Mouse (Mus musculus): ENCODE results near the gene Arl8b. TPM values are rescaled to one million over a fixed set of nuclear protein-coding genes. Genes with fewer than 3 reads are reported as not detected.

Gene Arl8b
- total and polyA plus RNA-seq, 2 experiments from 2014 or later = 75.9 to 97.6 TPM

DNA sequence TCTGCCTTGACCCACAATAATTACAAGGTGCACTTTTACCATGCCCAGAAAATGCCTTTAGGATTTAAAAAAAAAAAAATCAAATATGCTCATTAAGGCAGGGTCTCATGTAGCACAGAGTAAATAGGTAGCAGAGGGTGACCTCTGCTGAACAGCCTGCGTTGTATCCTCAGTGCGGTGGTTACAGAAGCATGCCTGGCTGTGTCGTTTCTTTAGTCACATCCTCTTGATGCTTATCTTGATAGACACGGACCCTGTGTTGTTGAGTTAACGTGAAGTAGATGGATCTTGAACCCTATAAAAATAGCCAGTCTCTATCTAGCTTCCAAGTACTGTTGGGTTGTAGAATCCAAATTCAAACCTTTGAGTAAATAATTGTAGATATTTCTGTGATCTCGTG is 50.1 kb downstream of the Arl8b start:
- no peak overlapping the region for H3K4me2 ChIP-seq (ENCODE audit: low read depth)
- H3K9ac ChIP-seq = no peak overlapping the region
- no peak for TF ChIP-seq CTCF (IDR thresholded peaks at IDR 0.05; ENCODE audit: low read depth)
- no peak overlapping the region for H3K4me3 ChIP-seq (ENCODE audit: low read depth, low read length)
- H3K4me1 ChIP-seq (ENCODE audit: insufficient read depth) = peaks cover 13% of the 10 kb centered on the region
- H3K27ac ChIP-seq (ENCODE audit: low read depth, low read length) = no peak overlapping the region
- no peaks in the 10 kb centered on the region for H3K27me3 ChIP-seq (ENCODE audit: insufficient read depth, low read length)
- no peaks in the 10 kb centered on the region for H3K9me3 ChIP-seq (ENCODE audit: low read length)
- WGBS = 90% methylated on average over 6 of the region's 6 CpGs
- DNase-seq (no peak), ATAC-seq (no peak)
- 0 out of 2 replicates have a peak, but pooled peaks cover under 1% of the 10 kb centered on the region for H3K36me3 ChIP-seq (ENCODE audit: insufficient read depth)

DNA sequence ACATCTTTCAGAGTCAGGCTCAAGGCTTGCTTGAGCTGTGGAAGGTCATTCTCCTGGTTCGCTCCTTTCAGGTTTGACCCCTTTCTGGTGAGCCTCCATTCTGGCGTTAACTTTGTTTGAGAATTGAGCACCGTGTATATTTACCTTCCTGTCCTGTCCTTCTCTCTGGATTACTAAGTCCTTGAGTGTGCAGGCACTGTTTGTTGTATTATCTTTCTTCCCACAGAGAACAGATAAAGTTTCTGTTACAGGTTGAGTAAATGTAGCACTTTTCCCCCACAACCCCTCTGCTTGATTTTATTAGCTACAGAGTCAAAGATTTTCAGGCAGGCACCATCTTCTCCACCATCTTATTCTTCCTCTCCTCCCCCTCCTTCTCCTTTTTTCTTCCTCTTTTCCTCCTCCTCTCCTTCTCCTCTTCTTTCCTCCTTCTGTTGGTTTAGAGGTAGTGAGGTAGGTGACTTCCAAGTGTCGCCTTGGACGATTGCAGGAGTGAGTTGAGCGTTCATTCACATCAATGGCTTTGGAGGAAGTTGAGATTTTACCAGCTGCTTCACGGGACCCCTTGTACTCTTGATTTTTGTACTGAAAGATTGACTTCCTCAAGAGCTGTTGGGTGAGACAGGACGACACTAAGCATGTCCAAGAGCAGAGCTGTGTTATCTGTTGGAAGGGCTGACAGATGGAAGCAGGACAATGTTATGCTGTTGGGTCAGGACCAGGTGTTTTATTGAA is 51.2 kb downstream of the Arl8b start:
- no peak for TF ChIP-seq CTCF (IDR thresholded peaks at IDR 0.05; ENCODE audit: low read depth)
- no peak for ATAC-seq
- Histone ChIP-seq H3K36me3 (ENCODE audit: insufficient read depth) (peaks cover 7% of the 10 kb centered on the region; the same call in 1 of the 2 replicates), H3K4me3 (ENCODE audit: low read depth, low read length) (no peak overlapping the region), H3K4me1 (ENCODE audit: insufficient read depth) (peaks cover 13% of the 10 kb centered on the region), H3K27ac (ENCODE audit: low read depth, low read length) (no peak overlapping the region), H3K9ac (no peak overlapping the region), H3K4me2 (ENCODE audit: low read depth) (no peak overlapping the region), H3K27me3 (ENCODE audit: insufficient read depth, low read length) (no peaks in the 10 kb centered on the region), H3K9me3 (ENCODE audit: low read length) (no peaks in the 10 kb centered on the region)
- WGBS = 92% methylated on average over 8 of the region's 8 CpGs
- DNase-seq = no peak

DNA sequence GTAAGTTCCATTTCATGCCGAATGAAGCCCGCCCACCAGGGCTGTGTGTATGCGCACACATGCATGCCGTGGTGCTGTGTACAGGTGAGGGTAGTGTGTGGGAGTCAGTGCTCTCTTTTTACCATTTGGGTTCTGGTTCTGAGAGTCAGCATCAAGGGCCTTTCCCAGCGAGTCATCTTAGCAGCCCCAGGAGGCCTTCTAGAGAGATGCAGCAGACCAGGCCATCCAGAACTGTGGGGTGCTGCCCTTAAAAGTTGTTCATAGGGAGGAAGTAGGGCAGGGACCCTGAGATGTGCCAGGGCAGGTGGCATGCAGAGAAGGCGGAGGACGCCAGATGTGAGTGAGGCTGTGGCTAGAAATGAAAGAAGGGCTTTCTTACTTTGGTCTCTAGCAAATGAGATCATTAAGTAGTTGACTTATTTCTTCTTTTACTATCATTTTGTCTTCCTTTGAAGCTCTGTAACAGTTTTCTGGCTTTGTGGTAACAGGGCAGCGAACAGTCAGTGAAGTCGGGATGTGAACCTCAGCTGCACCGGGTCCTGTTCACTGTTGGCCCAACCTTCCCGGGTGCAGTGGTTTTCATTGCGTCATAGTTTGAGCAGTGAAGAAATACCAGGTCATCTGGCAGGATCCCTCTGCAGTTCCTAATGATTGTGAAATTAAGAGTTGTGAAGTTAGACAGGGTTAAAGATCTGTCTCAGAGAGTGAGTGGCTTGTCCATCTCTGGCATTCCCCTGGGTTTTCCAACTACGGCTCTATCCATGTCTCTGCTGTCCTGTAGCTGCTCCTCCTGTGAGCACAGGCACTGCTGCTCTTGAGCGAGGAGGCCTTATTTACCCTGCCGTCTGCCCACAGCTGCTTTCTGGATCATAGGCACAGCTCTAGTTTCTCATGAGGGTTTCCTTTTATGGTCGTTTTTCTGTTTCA is 53.1 kb downstream of the Arl8b start:
- Histone ChIP-seq H3K9me3 (ENCODE audit: low read length) (no peaks in the 10 kb centered on the region), H3K27me3 (ENCODE audit: insufficient read depth, low read length) (no peaks in the 10 kb centered on the region), H3K4me2 (ENCODE audit: low read depth) (no peak overlapping the region), H3K4me1 (ENCODE audit: insufficient read depth) (0 out of 2 replicates have a peak, but pooled peaks cover 4% of the 10 kb centered on the region), H3K4me3 (ENCODE audit: low read depth, low read length) (no peak overlapping the region), H3K36me3 (ENCODE audit: insufficient read depth) (peaks cover 13% of the 10 kb centered on the region; the same call in 1 of the 2 replicates), H3K27ac (ENCODE audit: low read depth, low read length) (no peak overlapping the region), H3K9ac (no peak overlapping the region)
- TF ChIP-seq CTCF (IDR thresholded peaks at IDR 0.05; ENCODE audit: low read depth) = no peak
- DNase-seq (no peak), ATAC-seq (no peak)
- 85% methylated on average over 16 of the region's 16 CpGs for WGBS

DNA sequence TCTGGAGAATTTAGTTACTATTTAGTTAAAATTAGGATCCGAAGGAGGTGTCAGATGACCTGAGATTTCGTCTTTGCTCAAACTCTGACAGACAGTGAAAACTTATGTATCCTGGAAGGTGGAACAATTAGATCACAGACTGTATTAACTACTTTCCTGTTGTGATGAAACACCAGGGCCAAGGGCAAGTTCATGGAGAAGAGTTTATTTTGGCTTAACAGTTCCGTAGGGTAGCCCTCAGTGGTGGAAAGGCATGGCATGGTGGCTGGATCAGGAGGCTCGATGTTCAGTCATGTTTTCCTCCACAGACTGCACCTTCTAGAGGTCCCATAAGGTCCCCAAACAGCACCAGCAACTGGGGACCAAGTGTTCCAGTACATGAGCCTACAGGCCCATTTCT is 54.2 kb downstream of the Arl8b start:
- ATAC-seq = no peak
- WGBS = 95% methylated on average over 4 of the region's 4 CpGs
- H3K27me3 ChIP-seq (ENCODE audit: insufficient read depth, low read length) = no peaks in the 10 kb centered on the region
- H3K9me3 ChIP-seq (ENCODE audit: low read length) = no peaks in the 10 kb centered on the region
- no peak overlapping the region for H3K4me3 ChIP-seq (ENCODE audit: low read depth, low read length)
- no peak overlapping the region for H3K4me2 ChIP-seq (ENCODE audit: low read depth)
- H3K36me3 ChIP-seq (ENCODE audit: insufficient read depth) = peaks cover 16% of the 10 kb centered on the region; the same call in 1 of the 2 replicates
- no peaks in the 10 kb centered on the region for H3K4me1 ChIP-seq (ENCODE audit: insufficient read depth)
- DNase-seq = no peak
- H3K9ac ChIP-seq = no peak overlapping the region
- TF ChIP-seq CTCF (IDR thresholded peaks at IDR 0.05; ENCODE audit: low read depth) = no peak
- H3K27ac ChIP-seq (ENCODE audit: low read depth, low read length) = no peak overlapping the region

- DNase-seq (no peak), ATAC-seq (no peak)
- Histone ChIP-seq H3K27ac (ENCODE audit: low read depth, low read length) (no peak overlapping the region), H3K9me3 (ENCODE audit: low read length) (no peaks in the 10 kb centered on the region), H3K4me3 (ENCODE audit: low read depth, low read length) (no peak overlapping the region), H3K27me3 (ENCODE audit: insufficient read depth, low read length) (no peaks in the 10 kb centered on the region), H3K9ac (no peak overlapping the region), H3K4me2 (ENCODE audit: low read depth) (no peak overlapping the region), H3K4me1 (ENCODE audit: insufficient read depth) (no peaks in the 10 kb centered on the region), H3K36me3 (ENCODE audit: insufficient read depth) (peaks cover 18% of the 10 kb centered on the region; the same call in 1 of the 2 replicates)
- 89% methylated on average over 4 of the region's 4 CpGs for WGBS
- TF ChIP-seq CTCF (IDR thresholded peaks at IDR 0.05; ENCODE audit: low read depth) = no peak
Measured at GRCm38 (mm10) chr6:108837958-108838357, 55.1 kb downstream of the Arl8b start.

DNA sequence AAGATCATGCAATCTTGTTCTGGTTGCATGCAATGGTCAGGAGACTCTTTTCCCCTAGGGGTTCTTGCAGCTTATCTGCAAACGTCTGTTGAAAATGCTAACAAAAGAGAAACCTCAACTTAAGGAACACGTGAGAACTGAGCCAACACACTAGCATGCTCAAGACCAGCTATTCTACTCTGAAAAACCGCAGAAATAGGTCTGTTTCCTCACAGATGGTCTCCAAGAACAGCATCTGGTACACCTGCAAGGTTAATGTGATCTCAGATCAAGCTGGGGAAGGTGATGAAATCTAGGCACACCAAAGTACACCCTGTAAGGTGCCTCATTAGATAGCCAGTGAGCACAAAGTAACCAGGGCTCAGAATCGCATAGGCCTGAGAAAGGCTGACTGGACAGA is 56.5 kb downstream of the Arl8b start:
- WGBS = 91% methylated on average over 4 of the region's 4 CpGs
- DNase-seq (no peak), ATAC-seq (no peak)
- Histone ChIP-seq H3K4me2 (ENCODE audit: low read depth) (no peak overlapping the region), H3K27me3 (ENCODE audit: insufficient read depth, low read length) (no peaks in the 10 kb centered on the region), H3K36me3 (ENCODE audit: insufficient read depth) (peaks cover 24% of the 10 kb centered on the region; the same call in 1 of the 2 replicates), H3K9ac (no peak overlapping the region), H3K4me3 (ENCODE audit: low read depth, low read length) (no peak overlapping the region), H3K27ac (ENCODE audit: low read depth, low read length) (no peak overlapping the region), H3K9me3 (ENCODE audit: low read length) (no peaks in the 10 kb centered on the region), H3K4me1 (ENCODE audit: insufficient read depth) (no peaks in the 10 kb centered on the region)
- no peak for TF ChIP-seq CTCF (IDR thresholded peaks at IDR 0.05; ENCODE audit: low read depth)
